Mouse (Mus musculus) bone marrow, adult 2 months (tissue): ENCODE measurements around the gene Btg1-ps1. TPM values are rescaled to one million over a fixed set of nuclear protein-coding genes. Genes with fewer than 3 reads are reported as not detected.
"Not testable (repeated sequence)": the region's sequence is repeated elsewhere in the genome, so short reads cannot be mapped to it uniquely, and the experiment has no call there.

ENCODE experiments used
- H3K27ac ChIP-seq: fragments of 200-500 bp; 2 replicates; pipeline ENCODE4 v1.5.1; 2012; ENCODE audit warnings: low read depth, mild to moderate bottlenecking, control low read depth, inconsistent platforms, low read length; ENCODE audit not compliant: control insufficient read depth, poor library complexity, insufficient read depth
- H3K4me1 ChIP-seq: fragments of 200-500 bp; 2 replicates; pipeline ENCODE4 v1.6.1; 2011; ENCODE audit warnings: low read length; ENCODE audit not compliant: control insufficient read depth, insufficient read depth
- H3K4me3 ChIP-seq: fragments of 200-500 bp; replicated peaks from 2 replicates; pipeline ENCODE3; 2011; ENCODE audit warnings: mild to moderate bottlenecking, low read depth, low read length, control low read depth; ENCODE audit not compliant: control insufficient read depth
- CTCF ChIP-seq: fragments of 200-500 bp; IDR thresholded peaks from 2 replicates; pipeline ENCODE4 v1.5.1; 2011; ENCODE audit warnings: low read length, control low read depth; ENCODE audit not compliant: control insufficient read depth, insufficient read depth
- POLR2A ChIP-seq: fragments of 200-500 bp; IDR thresholded peaks from 2 replicates; pipeline ENCODE4 v1.6.1; 2011; ENCODE audit warnings: low read depth, mild to moderate bottlenecking, control low read depth, low read length, borderline replicate concordance; ENCODE audit not compliant: control insufficient read depth
- WGBS: fragments of 180-500 bp; shearing (Covaris S2); methylation state at CpG from one replicate; pipeline ENCODE4 v1.1.7; 2018; 5-methylcytosine and 5-hydroxymethylcytosine counted together
- polyA plus RNA-seq: library from polyadenylated mRNA; stranded (reverse); fragments of >200 nt; gene quantifications from 2 replicates; pipeline ENCODE4 v1.2.4, GENCODE M21; 2011; ENCODE audit warnings: low replicate concordance; ENCODE audit not compliant: missing spikeins, insufficient read depth, insufficient read length

Btg1-ps1 gene
- not detected in 2 replicates for polyA plus RNA-seq

DNA sequence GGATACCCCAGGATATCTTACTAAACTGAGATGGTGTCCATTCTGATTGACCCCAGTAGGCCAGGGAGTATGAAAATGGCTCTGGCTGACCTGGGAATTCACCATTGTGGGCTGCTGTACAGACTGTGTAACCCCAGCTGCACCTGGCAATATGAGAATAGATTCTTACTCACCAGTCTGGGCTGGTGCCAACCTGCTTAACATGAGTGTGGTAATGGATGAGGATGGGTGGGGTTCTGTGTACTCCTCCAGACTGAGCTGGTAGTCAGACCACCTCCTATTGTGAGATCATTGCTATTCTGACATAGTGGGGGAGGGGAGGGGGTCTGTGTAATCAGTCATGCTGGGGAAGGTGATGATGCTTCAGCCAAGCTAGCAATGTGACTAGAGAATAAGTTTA lies at the start of gene Btg1-ps1:
Gene Btg1-ps1 (minus strand): TSS at position 219 of the 400 bp plus-strand sequence.
- H3K4me3 ChIP-seq, H3K4me1 ChIP-seq, H3K27ac ChIP-seq: not testable (repeated sequence)

- Histone ChIP-seq H3K27ac (no peak within 1 kb of the TSS), H3K4me1 (no peaks in the 10 kb centered on the region), H3K4me3 (no peak within 1 kb of the TSS)
- 82% methylated on average over 11 of the region's 11 CpGs for WGBS
- TF ChIP-seq POLR2A (no peak), CTCF (no peak)
These were observed 47.6 kb upstream of the Btg1-ps1 start, which contains the start of gene Rhox10 for GRCm38 (mm10) chrX:38066175-38066574. TSS of gene Rhox10 (plus strand) at chrX:38066475.

DNA sequence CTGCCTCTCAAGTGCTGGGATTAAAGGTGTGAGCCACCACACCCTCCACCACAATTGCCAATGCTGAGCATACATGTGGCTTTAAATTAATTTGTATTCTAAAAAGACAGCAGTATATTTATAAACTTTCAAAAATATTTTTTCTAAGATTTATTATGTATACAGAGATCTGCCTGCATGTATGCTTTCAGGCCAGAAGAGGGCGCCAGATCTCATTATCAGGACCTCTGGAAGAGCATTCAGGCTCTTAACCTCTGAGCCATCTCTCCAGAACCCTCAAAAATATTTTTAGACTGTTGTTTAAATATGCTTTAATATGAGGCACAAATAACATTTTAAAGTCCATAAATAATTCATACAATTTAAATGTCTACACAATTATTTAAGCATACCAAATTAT lies 42.9 kb upstream of the Btg1-ps1 start:
- 5% methylated on average over 1 of the region's 1 CpGs for WGBS
- no peak overlapping the region for H3K27ac ChIP-seq
- no peak overlapping the region for H3K4me3 ChIP-seq
- no peaks in the 10 kb centered on the region for H3K4me1 ChIP-seq
- no peak for TF ChIP-seq POLR2A

DNA sequence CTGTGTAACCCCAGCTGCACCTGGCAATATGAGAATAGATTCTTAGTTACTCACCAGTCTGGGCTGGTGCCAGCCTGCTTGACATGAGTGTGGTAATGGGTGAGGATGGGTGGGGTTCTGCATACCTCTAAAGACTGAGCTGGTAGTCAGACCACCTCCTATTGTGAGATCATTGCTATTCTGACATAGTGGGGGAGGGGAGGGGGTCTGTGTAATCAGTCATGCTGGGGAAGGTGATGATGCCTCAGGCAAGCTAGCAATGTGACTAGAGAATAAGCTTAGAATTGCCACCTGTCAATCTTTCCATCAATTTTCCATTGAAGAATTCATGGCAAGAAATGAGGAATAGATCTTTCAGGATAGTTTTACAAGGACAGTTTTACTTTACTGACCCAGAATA lies 24.4 kb upstream of the Btg1-ps1 start, which contains the start of gene Btg1-ps2:
Gene Btg1-ps2 (minus strand): TSS at position 101 of the 400 bp plus-strand sequence.
- not testable (repeated sequence) for H3K27ac ChIP-seq, H3K4me1 ChIP-seq, H3K4me3 ChIP-seq

- 84% methylated on average over 5 of the region's 5 CpGs for WGBS
- TF ChIP-seq CTCF (no peak), POLR2A (no peak)
- Histone ChIP-seq H3K27ac (no peak overlapping the region), H3K4me3 (no peak overlapping the region), H3K4me1 (no peaks in the 10 kb centered on the region)
These were observed 21.1 kb upstream of the Btg1-ps1 start for GRCm38 (mm10) chrX:38039666-38040065.

- TF ChIP-seq POLR2A = no peak
- no peak for TF ChIP-seq CTCF
- no peak overlapping the region for H3K27ac ChIP-seq
- no peak overlapping the region for H3K4me3 ChIP-seq
- no peaks in the 10 kb centered on the region for H3K4me1 ChIP-seq
- 58% methylated on average over 2 of the region's 2 CpGs for WGBS
These were observed 15.2 kb upstream of the Btg1-ps1 start for GRCm38 (mm10) chrX:38033841-38034240.

GRCm38 (mm10) chrX:38008756-38009155 lies 9.9 kb downstream of the Btg1-ps1 start:
- Histone ChIP-seq H3K27ac (no peak overlapping the region), H3K4me1 (no peaks in the 10 kb centered on the region), H3K4me3 (no peak overlapping the region)
- TF ChIP-seq CTCF (no peak), POLR2A (no peak)
- WGBS = 72% methylated on average over 2 of the region's 2 CpGs

Other genes with a start within 250 kb of the Btg1-ps1 start
- 21.4 TPM in 1 of 2 replicates, not detected in the other for gene Rhox5, start 214.0 kb downstream of the Btg1-ps1 start, polyA plus RNA-seq
- not detected in 2 replicates for gene Rhox6, start 191.9 kb downstream of the Btg1-ps1 start, polyA plus RNA-seq
- not detected in 2 replicates for gene Rhox7a, start 187.1 kb downstream of the Btg1-ps1 start, polyA plus RNA-seq
- not detected in 2 replicates for gene Rhox8, start 139.9 kb downstream of the Btg1-ps1 start, polyA plus RNA-seq
- not detected in 2 replicates for gene Rhox7b, start 121.6 kb downstream of the Btg1-ps1 start, polyA plus RNA-seq
- gene Rhox9, start 117.0 kb downstream of the Btg1-ps1 start, polyA plus RNA-seq = not detected in 2 replicates
- not detected in 2 replicates for gene Btg1-ps2, start 24.3 kb upstream of the Btg1-ps1 start, polyA plus RNA-seq
- gene Rhox10, start 47.7 kb upstream of the Btg1-ps1 start, polyA plus RNA-seq = not detected in 2 replicates
- not detected in 2 replicates for gene Rhox11, start 66.3 kb upstream of the Btg1-ps1 start, polyA plus RNA-seq
- not detected in 2 replicates for gene Rhox12, start 92.1 kb upstream of the Btg1-ps1 start, polyA plus RNA-seq
- not detected in 2 replicates for gene Rhox13, start 102.4 kb upstream of the Btg1-ps1 start, polyA plus RNA-seq
- 1.2 and 4.6 TPM in 2 replicates for gene Zbtb33, start 171.0 kb upstream of the Btg1-ps1 start, polyA plus RNA-seq
- not detected in 2 replicates for gene Tmem255a, start 233.6 kb upstream of the Btg1-ps1 start, polyA plus RNA-seq